Mouse (Mus musculus) hindbrain, embryonic 10.5 days (tissue): ENCODE data around the gene Cacnb2. TPM values are rescaled to one million over a fixed set of nuclear protein-coding genes. Genes with fewer than 3 reads are reported as not detected.

Source experiments
- DNase-seq: peaks from one replicate; pipeline ENCODE4 v3.0.0-alpha.2; 2017; ENCODE audit warnings: low spot score
- H3K27ac ChIP-seq: fragments of 300-500 bp; sonication (generic); 2 replicates; pipeline ENCODE4 v1.5.1; 2016; ENCODE audit warnings: mild to moderate bottlenecking, moderate library complexity
- H3K27me3 ChIP-seq: fragments of 300-500 bp; sonication (generic); 2 replicates; pipeline ENCODE4 v1.6.1; 2016; ENCODE audit warnings: mild to moderate bottlenecking; ENCODE audit not compliant: poor library complexity, insufficient read depth, severe bottlenecking
- H3K36me3 ChIP-seq: fragments of 300-500 bp; sonication (generic); 2 replicates; pipeline ENCODE4 v1.6.1; 2016; ENCODE audit warnings: mild to moderate bottlenecking, moderate library complexity
- H3K4me1 ChIP-seq: fragments of 300-500 bp; sonication (generic); replicated peaks from 2 replicates; pipeline ENCODE4 v1.6.1; 2016; ENCODE audit warnings: mild to moderate bottlenecking
- H3K4me3 ChIP-seq: fragments of 300-500 bp; sonication (generic); 2 replicates; pipeline ENCODE4 v1.5.1; 2016; ENCODE audit warnings: mild to moderate bottlenecking, moderate library complexity
- H3K9me3 ChIP-seq: fragments of 300-500 bp; sonication (generic); 2 replicates; pipeline ENCODE4 v1.6.1; 2016; ENCODE audit warnings: mild to moderate bottlenecking, moderate library complexity
- WGBS: fragments of 180-500 bp; shearing (Covaris S2); methylation state at CpG from one replicate; pipeline ENCODE4 v1.1.7; 2016; 5-methylcytosine and 5-hydroxymethylcytosine counted together
- polyA plus RNA-seq: library from polyadenylated mRNA; unstranded; fragments of >200 nt; fragmentation: Nextera tagmentation; extraction: Ambion mirVana; gene quantifications from 2 replicates; pipeline ENCODE4 v1.2.1, GENCODE M21; 2016

Gene Cacnb2
- polyA plus RNA-seq, 1 experiment from 2014 or later = 2.6 TPM

DNA sequence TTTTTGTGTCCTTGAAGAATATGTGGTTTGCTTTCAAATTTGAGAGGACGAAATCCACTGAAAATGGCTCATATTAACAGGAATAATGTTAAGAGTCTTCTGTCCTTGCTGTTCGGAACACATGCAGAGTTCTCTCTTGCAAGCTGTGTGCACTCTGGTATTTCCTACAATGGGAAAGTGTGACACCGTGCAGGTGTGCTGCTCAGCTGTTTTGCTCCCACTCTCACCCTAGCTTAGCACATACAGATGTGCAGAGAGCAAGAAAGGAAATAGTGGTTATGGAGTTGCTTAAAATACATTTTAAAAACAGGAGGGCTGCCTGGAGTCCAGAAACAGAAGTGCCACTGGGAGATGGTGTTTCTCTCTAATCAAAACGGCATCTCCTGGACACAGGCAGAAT is 386.5 kb downstream of the Cacnb2 start:
- no peaks in the 10 kb centered on the region for H3K4me1 ChIP-seq
- no peak overlapping the region for H3K4me3 ChIP-seq
- H3K9me3 ChIP-seq = no peaks in the 10 kb centered on the region
- peaks cover 18% of the 10 kb centered on the region for H3K36me3 ChIP-seq
- no peak overlapping the region for H3K27ac ChIP-seq
- no peak for DNase-seq
- WGBS = 86% methylated on average over 4 of the region's 4 CpGs
- H3K27me3 ChIP-seq = no peaks in the 10 kb centered on the region

DNA sequence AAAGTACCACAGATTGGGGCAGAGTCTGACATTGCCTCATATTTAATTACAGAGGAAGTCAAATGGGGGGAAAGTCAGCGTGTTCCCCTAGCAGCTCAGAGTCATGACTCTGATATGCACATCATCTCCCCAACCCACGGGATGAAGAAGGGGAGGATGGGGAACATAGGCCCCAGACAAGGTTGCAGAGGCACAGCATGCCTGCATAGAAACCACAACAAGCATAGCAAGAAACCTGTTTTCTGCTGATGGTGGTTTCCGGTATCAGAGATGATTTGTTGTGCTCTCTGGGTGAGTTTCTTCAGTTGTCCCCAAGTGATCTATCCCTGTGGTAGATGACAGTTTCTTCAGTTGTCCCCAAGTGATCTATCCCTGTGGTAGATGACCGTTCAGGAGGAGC is 389.6 kb downstream of the Cacnb2 start:
- H3K4me1 ChIP-seq = no peaks in the 10 kb centered on the region
- no peaks in the 10 kb centered on the region for H3K9me3 ChIP-seq
- H3K4me3 ChIP-seq = no peak overlapping the region
- DNase-seq = no peak
- H3K36me3 ChIP-seq = peaks cover 17% of the 10 kb centered on the region
- H3K27me3 ChIP-seq = no peaks in the 10 kb centered on the region
- 95% methylated on average over 4 of the region's 4 CpGs for WGBS
- H3K27ac ChIP-seq = no peak overlapping the region

GRCm38 (mm10) chr2:14996036-14996435 is 393.1 kb downstream of the Cacnb2 start:
- no peak overlapping the region for H3K27ac ChIP-seq
- H3K27me3 ChIP-seq = no peaks in the 10 kb centered on the region
- H3K9me3 ChIP-seq = no peaks in the 10 kb centered on the region
- 84% methylated on average over 4 of the region's 4 CpGs for WGBS
- H3K4me1 ChIP-seq = no peaks in the 10 kb centered on the region
- H3K36me3 ChIP-seq = peaks cover 25% of the 10 kb centered on the region
- no peak for DNase-seq
- H3K4me3 ChIP-seq = no peak overlapping the region

DNA sequence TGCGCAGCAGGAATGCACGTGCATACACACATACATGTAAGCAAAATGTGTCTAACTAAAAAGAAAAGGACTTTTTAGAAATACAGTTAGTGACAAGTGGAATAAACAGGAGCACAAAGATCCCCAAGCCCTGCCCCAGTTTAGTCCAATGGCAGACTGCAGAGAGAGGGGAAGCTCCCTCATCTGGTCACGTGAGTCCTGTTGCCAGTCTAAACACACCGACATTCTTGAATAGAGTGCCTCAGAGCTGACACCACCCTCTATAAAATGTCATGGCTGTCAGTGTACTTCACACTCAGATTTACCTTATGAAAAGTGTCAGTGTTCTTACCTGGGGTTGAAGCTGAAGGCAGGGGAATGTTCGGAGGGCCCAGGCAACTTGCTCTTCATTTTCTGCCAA is 394.9 kb downstream of the Cacnb2 start:
- peaks cover 19% of the 10 kb centered on the region for H3K36me3 ChIP-seq
- no peak overlapping the region for H3K4me3 ChIP-seq
- no peaks in the 10 kb centered on the region for H3K4me1 ChIP-seq
- no peaks in the 10 kb centered on the region for H3K27me3 ChIP-seq
- no peak overlapping the region for H3K27ac ChIP-seq
- 91% methylated on average over 5 of the region's 5 CpGs for WGBS
- no peaks in the 10 kb centered on the region for H3K9me3 ChIP-seq
- no peak for DNase-seq

GRCm38 (mm10) chr2:15007531-15007930 is 404.6 kb downstream of the Cacnb2 start:
- 0 out of 2 replicates have a peak, but pooled peaks cover 3% of the 10 kb centered on the region for H3K9me3 ChIP-seq
- WGBS = 85% methylated on average over 3 of the region's 3 CpGs
- no peaks in the 10 kb centered on the region for H3K27me3 ChIP-seq
- H3K4me1 ChIP-seq = no peaks in the 10 kb centered on the region
- H3K27ac ChIP-seq = no peak overlapping the region
- no peak overlapping the region for H3K4me3 ChIP-seq
- DNase-seq = no peak
- peaks cover 47% of the 10 kb centered on the region for H3K36me3 ChIP-seq

DNA sequence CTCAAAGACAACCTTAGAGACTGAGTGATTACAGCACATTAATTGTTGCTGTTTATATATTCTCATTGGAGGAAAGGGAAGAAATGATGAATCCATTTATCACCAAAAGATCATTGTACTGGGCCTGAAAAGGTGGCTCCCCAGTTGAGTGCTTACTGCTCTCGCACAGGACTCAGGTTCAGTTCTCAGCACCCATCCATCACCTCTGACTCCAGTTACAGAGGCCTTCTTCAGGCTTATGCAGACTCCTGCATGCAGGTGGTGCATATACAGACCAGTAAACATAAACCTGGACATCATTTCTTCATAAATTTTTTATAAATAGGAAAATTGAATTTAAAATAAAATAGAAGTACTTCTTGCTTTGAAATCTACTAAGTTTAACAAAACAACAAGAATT is 405.2 kb downstream of the Cacnb2 start:
- WGBS = 94% methylated on average over 1 of the region's 1 CpGs
- Histone ChIP-seq H3K36me3 (peaks cover 49% of the 10 kb centered on the region), H3K4me1 (no peaks in the 10 kb centered on the region), H3K4me3 (no peak overlapping the region), H3K27me3 (no peaks in the 10 kb centered on the region), H3K9me3 (0 out of 2 replicates have a peak, but pooled peaks cover 3% of the 10 kb centered on the region), H3K27ac (no peak overlapping the region)
- no peak for DNase-seq

DNA sequence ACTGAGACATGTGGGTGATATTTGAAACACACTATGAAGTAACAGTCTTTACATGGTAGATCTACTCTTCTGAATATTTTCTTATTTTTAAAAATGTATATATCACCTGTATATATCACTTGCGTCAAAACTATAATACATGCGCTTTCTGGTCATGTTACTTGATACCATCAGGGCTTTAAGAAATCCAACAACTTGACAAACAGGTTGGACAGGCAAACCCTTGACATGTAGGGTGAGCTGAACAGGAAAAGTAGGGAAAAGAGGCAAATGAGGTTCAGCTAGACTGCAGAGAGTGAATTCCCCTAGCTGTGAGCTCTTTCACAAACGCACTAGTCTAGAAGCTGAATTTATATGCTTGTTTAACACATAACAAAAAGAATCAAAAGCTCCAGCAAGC is 423.9 kb downstream of the Cacnb2 start:
- no peak for DNase-seq
- 89% methylated on average over 3 of the region's 3 CpGs for WGBS
- Histone ChIP-seq H3K9me3 (no peaks in the 10 kb centered on the region), H3K4me3 (no peak overlapping the region), H3K27me3 (no peaks in the 10 kb centered on the region), H3K4me1 (no peaks in the 10 kb centered on the region), H3K36me3 (peaks cover 14% of the 10 kb centered on the region), H3K27ac (no peak overlapping the region)

DNA sequence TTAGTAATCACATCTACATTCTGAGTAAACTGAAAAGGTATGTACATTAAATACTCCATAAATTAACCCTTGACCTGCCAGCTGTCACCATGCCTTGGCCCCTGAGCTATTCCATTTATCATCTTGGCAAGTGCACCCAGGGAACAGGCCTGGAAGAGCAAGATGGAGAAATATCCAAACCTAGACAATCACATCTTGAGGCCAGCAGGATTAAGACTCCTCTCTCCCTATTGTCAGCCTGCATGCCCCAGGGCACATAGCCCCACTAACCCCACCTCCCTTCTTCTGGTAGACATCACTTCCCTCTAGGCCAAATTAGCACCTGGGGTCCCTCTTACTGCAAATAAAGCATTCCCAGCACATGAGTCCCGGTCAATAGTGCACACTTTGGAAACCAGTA is 424.9 kb downstream of the Cacnb2 start:
- peaks cover 18% of the 10 kb centered on the region for H3K36me3 ChIP-seq
- DNase-seq = no peak
- H3K4me1 ChIP-seq = no peaks in the 10 kb centered on the region
- no peaks in the 10 kb centered on the region for H3K9me3 ChIP-seq
- H3K27ac ChIP-seq = no peak overlapping the region
- H3K4me3 ChIP-seq = no peak overlapping the region
- no peaks in the 10 kb centered on the region for H3K27me3 ChIP-seq
- WGBS = 88% methylated on average over 1 of the region's 1 CpGs

Other genes with a start within 250 kb of the Cacnb2 start
- gene Slc39a12, start 214.8 kb upstream of the Cacnb2 start, polyA plus RNA-seq = 0.83 and 0.89 TPM in 2 replicates